Mouse (Mus musculus): ENCODE results near the gene Arpin.

- TF ChIP-seq CTCF (IDR thresholded peaks at IDR 0.05; ENCODE audit: insufficient read depth, low read depth, low read length), result no peak
- no peak for TF ChIP-seq POLR2A (IDR thresholded peaks at IDR 0.05; ENCODE audit: insufficient read depth, low read depth, low read length)
Measured at GRCm38 (mm10) chr7:79906914-79907313, 28.2 kb downstream of the Arpin start.
